Mouse (Mus musculus) embryonic facial prominence, embryonic 15.5 days (tissue): ENCODE measurements around the gene Eif6. TPM values are rescaled to one million over a fixed set of nuclear protein-coding genes. Genes with fewer than 3 reads are reported as not detected.
A peak's percentile ranks its signal among the peaks of the same experiment; 100 is the strongest.
"Not testable (repeated sequence)": the region's sequence is repeated elsewhere in the genome, so short reads cannot be mapped to it uniquely, and the experiment has no call there.

Source experiments
- ATAC-seq: fragments of 200-750 bp; cut with Nextera tagmentation; 2 replicates; pipeline ENCODE4 v1.8.0; 2017; ENCODE audit warnings: low read depth, moderate TSS enrichment; ENCODE audit not compliant: insufficient number of reproducible peaks, low FRiP score, low TSS enrichment
- H3K27ac ChIP-seq: fragments of 300-500 bp; sonication (generic); replicated peaks from 2 replicates; pipeline ENCODE4 v1.5.1; 2015; ENCODE audit warnings: mild to moderate bottlenecking, inconsistent platforms
- H3K27me3 ChIP-seq: fragments of 300-500 bp; sonication (generic); 2 replicates; pipeline ENCODE4 v1.6.1; 2015; ENCODE audit warnings: inconsistent platforms
- H3K36me3 ChIP-seq: fragments of 300-500 bp; sonication (generic); 2 replicates; pipeline ENCODE4 v1.6.1; 2015; ENCODE audit warnings: mild to moderate bottlenecking, inconsistent platforms
- H3K4me1 ChIP-seq: fragments of 300-500 bp; sonication (generic); 2 replicates; pipeline ENCODE4 v1.6.1; 2015; ENCODE audit warnings: inconsistent platforms
- H3K4me2 ChIP-seq: fragments of 300-500 bp; sonication (generic); replicated peaks from 2 replicates; pipeline ENCODE4 v1.6.1; 2015; ENCODE audit warnings: mild to moderate bottlenecking, inconsistent platforms
- H3K4me3 ChIP-seq: fragments of 300-500 bp; sonication (generic); replicated peaks from 2 replicates; pipeline ENCODE4 v1.5.1; 2015; ENCODE audit warnings: mild to moderate bottlenecking, inconsistent platforms
- H3K9ac ChIP-seq: fragments of 300-500 bp; sonication (generic); 2 replicates; pipeline ENCODE4 v1.6.1; 2015; ENCODE audit warnings: inconsistent platforms
- H3K9me3 ChIP-seq: fragments of 300-500 bp; sonication (generic); replicated peaks from 2 replicates; pipeline ENCODE4 v1.6.1; 2016; ENCODE audit warnings: inconsistent platforms
- WGBS: fragments of 180-500 bp; shearing (Covaris S2); methylation state at CpG from one replicate; pipeline ENCODE4 v1.1.7; 2015; 5-methylcytosine and 5-hydroxymethylcytosine counted together
- polyA plus RNA-seq: library from polyadenylated mRNA; unstranded; fragments of >200 nt; fragmentation: Nextera tagmentation; extraction: Ambion mirVana; gene quantifications from 2 replicates; pipeline ENCODE4 v1.2.1, GENCODE M21; 2015

Eif6 gene
- polyA plus RNA-seq, 1 experiment from 2014 or later: 205 TPM

- no peaks in the 10 kb centered on the region for H3K27me3 ChIP-seq
- H3K4me1 ChIP-seq: no peaks in the 10 kb centered on the region
- H3K4me2 ChIP-seq: no peak overlapping the region
- H3K4me3 ChIP-seq: no peak overlapping the region
- no peak for ATAC-seq
- 84% methylated on average over 7 of the region's 7 CpGs for WGBS
- H3K9me3 ChIP-seq: no peaks in the 10 kb centered on the region
- no peak overlapping the region for H3K27ac ChIP-seq
- peaks cover 60% of the 10 kb centered on the region for H3K36me3 ChIP-seq
- no peak overlapping the region for H3K9ac ChIP-seq
These were observed 23.4 kb upstream of the Eif6 start for GRCm38 (mm10) chr2:155850120-155850519.

GRCm38 (mm10) chr2:155849464-155849863 lies 22.7 kb upstream of the Eif6 start:
- H3K36me3 ChIP-seq: peaks cover 65% of the 10 kb centered on the region
- 56% methylated on average over 7 of the region's 7 CpGs for WGBS

GRCm38 (mm10) chr2:155848291-155848690 lies 21.6 kb upstream of the Eif6 start:
- 38% methylated on average over 6 of the region's 6 CpGs for WGBS
- Histone ChIP-seq H3K4me1 (no peaks in the 10 kb centered on the region), H3K4me2 (no peak overlapping the region), H3K27me3 (no peaks in the 10 kb centered on the region), H3K4me3 (no peak overlapping the region), H3K9ac (no peak overlapping the region), H3K27ac (no peak overlapping the region), H3K36me3 (peaks cover 64% of the 10 kb centered on the region), H3K9me3 (no peaks in the 10 kb centered on the region)
- ATAC-seq: no peak

More at GRCm38 (mm10) chr2:155849464-155849863, 22.7 kb upstream of the Eif6 start:
- no peaks in the 10 kb centered on the region for H3K9me3 ChIP-seq
- H3K4me3 ChIP-seq: no peak overlapping the region
- ATAC-seq: no peak
- H3K4me1 ChIP-seq: no peaks in the 10 kb centered on the region
- H3K9ac ChIP-seq: no peak overlapping the region
- no peak overlapping the region for H3K4me2 ChIP-seq
- H3K27me3 ChIP-seq: no peaks in the 10 kb centered on the region
- H3K27ac ChIP-seq: no peak overlapping the region

GRCm38 (mm10) chr2:155846930-155847329 lies 20.2 kb upstream of the Eif6 start:
- H3K4me2 ChIP-seq: no peak overlapping the region
- H3K4me1 ChIP-seq: no peaks in the 10 kb centered on the region
- no peaks in the 10 kb centered on the region for H3K27me3 ChIP-seq
- H3K9ac ChIP-seq: no peak overlapping the region
- H3K9me3 ChIP-seq: no peaks in the 10 kb centered on the region
- H3K36me3 ChIP-seq: peaks cover 56% of the 10 kb centered on the region
- WGBS: 70% methylated on average over 8 of the region's 8 CpGs
- no peak overlapping the region for H3K4me3 ChIP-seq
- no peak overlapping the region for H3K27ac ChIP-seq
- ATAC-seq: no peak

- H3K9me3 ChIP-seq: no peaks in the 10 kb centered on the region
- H3K9ac ChIP-seq: no peak overlapping the region
- no peaks in the 10 kb centered on the region for H3K36me3 ChIP-seq
- no peaks in the 10 kb centered on the region for H3K4me1 ChIP-seq
- no peak for ATAC-seq
- H3K4me2 ChIP-seq: no peak overlapping the region
- no peaks in the 10 kb centered on the region for H3K27me3 ChIP-seq
- no peak overlapping the region for H3K27ac ChIP-seq
- H3K4me3 ChIP-seq: no peak overlapping the region
- WGBS: 76% methylated on average over 4 of the region's 4 CpGs
These were observed 12.2 kb upstream of the Eif6 start for GRCm38 (mm10) chr2:155838961-155839360.

GRCm38 (mm10) chr2:155837961-155838360 lies 11.2 kb upstream of the Eif6 start:
- WGBS: 66% methylated on average over 3 of the region's 3 CpGs
- ATAC-seq: no peak
- Histone ChIP-seq H3K36me3 (no peaks in the 10 kb centered on the region), H3K27me3 (no peaks in the 10 kb centered on the region), H3K4me1 (no peaks in the 10 kb centered on the region), H3K9me3 (no peaks in the 10 kb centered on the region), H3K9ac (no peak overlapping the region), H3K4me3 (no peak overlapping the region), H3K4me2 (no peak overlapping the region), H3K27ac (no peak overlapping the region)

GRCm38 (mm10) chr2:155834732-155835131 lies 8.0 kb upstream of the Eif6 start, which contains the start of gene Fam83c:
Gene Fam83c, minus strand, starts transcription at chr2:155834854.
- peak within 1 kb of the TSS; percentile 34 for H3K4me2 ChIP-seq
- no peak within 1 kb of the TSS for H3K9ac ChIP-seq
- H3K9me3 ChIP-seq: no peaks in the 10 kb centered on the region
- no peaks in the 10 kb centered on the region for H3K36me3 ChIP-seq
- 44% methylated on average over 9 of the region's 9 CpGs for WGBS
- H3K27me3 ChIP-seq: no peaks in the 10 kb centered on the region
- peak within 1 kb of the TSS; percentile 22 for H3K4me3 ChIP-seq
- H3K27ac ChIP-seq: peak within 1 kb of the TSS; percentile 13; the same call in 1 of the 2 replicates
- ATAC-seq: no peak
- 0 out of 2 replicates have a peak, but pooled peaks cover 4% of the 10 kb centered on the region for H3K4me1 ChIP-seq

GRCm38 (mm10) chr2:155832087-155832486 lies 5.4 kb upstream of the Eif6 start:
- not testable (repeated sequence) for ATAC-seq, H3K9ac ChIP-seq, H3K27me3 ChIP-seq, H3K9me3 ChIP-seq, H3K4me2 ChIP-seq, H3K27ac ChIP-seq, H3K36me3 ChIP-seq, H3K4me3 ChIP-seq
- 61% methylated on average over 1 of the region's 1 CpGs for WGBS
- H3K4me1 ChIP-seq: peaks cover 11% of the 10 kb centered on the region

GRCm38 (mm10) chr2:155831302-155831701 lies 4.6 kb upstream of the Eif6 start:
- Histone ChIP-seq H3K9ac (no peak overlapping the region), H3K36me3 (no peaks in the 10 kb centered on the region), H3K4me1 (peaks cover 14% of the 10 kb centered on the region), H3K27ac (no peak overlapping the region), H3K27me3 (no peaks in the 10 kb centered on the region), H3K9me3 (no peaks in the 10 kb centered on the region), H3K4me3 (no peak overlapping the region), H3K4me2 (no peak overlapping the region)
- ATAC-seq: no peak
- WGBS: 56% methylated on average over 9 of the region's 9 CpGs

GRCm38 (mm10) chr2:155830841-155831240 lies 4.1 kb upstream of the Eif6 start:
- no peak overlapping the region for H3K4me3 ChIP-seq
- 76% methylated on average over 8 of the region's 8 CpGs for WGBS
- H3K9ac ChIP-seq: no peak overlapping the region
- no peak overlapping the region for H3K4me2 ChIP-seq
- no peaks in the 10 kb centered on the region for H3K36me3 ChIP-seq
- H3K9me3 ChIP-seq: no peaks in the 10 kb centered on the region
- ATAC-seq: no peak
- H3K27ac ChIP-seq: no peak overlapping the region
- peaks cover 14% of the 10 kb centered on the region for H3K4me1 ChIP-seq
- no peaks in the 10 kb centered on the region for H3K27me3 ChIP-seq

- Histone ChIP-seq H3K4me3 (peak overlapping the region; percentile 85), H3K27me3 (no peaks in the 10 kb centered on the region), H3K4me2 (peak overlapping the region; percentile 82), H3K9ac (peak overlapping the region; percentile 87), H3K27ac (peak overlapping the region; percentile 94), H3K36me3 (peaks cover 31% of the 10 kb centered on the region), H3K9me3 (no peaks in the 10 kb centered on the region), H3K4me1 (peaks cover 18% of the 10 kb centered on the region)
- WGBS: 2% methylated on average over 52 of the region's 52 CpGs
- peak; percentile 21 for ATAC-seq
These were observed 658 bp downstream of the Eif6 start for GRCm38 (mm10) chr2:155825904-155826629.

- no peak overlapping the region for H3K27ac ChIP-seq
- no peaks in the 10 kb centered on the region for H3K9me3 ChIP-seq
- peaks cover 46% of the 10 kb centered on the region for H3K36me3 ChIP-seq
- no peaks in the 10 kb centered on the region for H3K27me3 ChIP-seq
- WGBS: 93% methylated on average over 8 of the region's 8 CpGs
- H3K4me2 ChIP-seq: no peak overlapping the region
- H3K4me1 ChIP-seq: peaks cover 25% of the 10 kb centered on the region
- ATAC-seq: no peak
- no peak overlapping the region for H3K4me3 ChIP-seq
- no peak overlapping the region for H3K9ac ChIP-seq
These were observed 3.0 kb downstream of the Eif6 start for GRCm38 (mm10) chr2:155823722-155824121.
